Mouse (Mus musculus) thymus, adult 2 months (tissue): ENCODE measurements around the gene Ano3.

Source experiments
- CTCF ChIP-seq: fragments of 200-500 bp; IDR thresholded peaks from 2 replicates; pipeline ENCODE4 v1.5.1; 2012; ENCODE audit warnings: mild to moderate bottlenecking, control low read depth, low read length, moderate library complexity, borderline replicate concordance; ENCODE audit not compliant: control insufficient read depth, poor library complexity, insufficient read depth; ENCODE audit errors: extremely low read depth
- POLR2A ChIP-seq: fragments of 200-500 bp; IDR thresholded peaks from 2 replicates; pipeline ENCODE4 v1.6.1; 2012; ENCODE audit warnings: mild to moderate bottlenecking, low read length, control low read depth, moderate library complexity; ENCODE audit not compliant: control insufficient read depth, poor library complexity, insufficient read depth; ENCODE audit errors: extremely low read depth

DNA sequence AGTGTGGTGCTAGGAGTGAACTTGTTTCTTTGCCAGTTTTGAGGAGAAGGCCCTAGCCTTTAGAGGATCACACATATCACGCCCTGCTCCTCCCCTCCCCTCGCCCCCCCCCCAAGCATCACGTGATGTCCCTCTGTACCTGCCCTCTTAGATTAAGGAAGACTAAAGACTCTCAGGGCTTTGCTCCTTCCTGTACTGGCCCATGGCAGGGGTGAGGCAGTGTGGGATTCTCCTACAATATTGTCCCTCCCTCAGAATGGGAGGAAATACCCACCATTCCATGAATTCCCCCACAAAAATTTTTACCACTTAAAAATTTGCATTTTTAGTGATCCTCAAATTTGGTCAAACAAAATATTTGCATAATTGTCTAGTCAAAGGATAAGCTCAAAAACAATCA is 85.1 kb downstream of the Ano3 start:
- TF ChIP-seq CTCF (no peak), POLR2A (no peak)
